Mouse (Mus musculus) midbrain, embryonic 16.5 days (tissue): ENCODE measurements around the gene Muc5ac. TPM values are rescaled to one million over a fixed set of nuclear protein-coding genes. Genes with fewer than 3 reads are reported as not detected.

Experiments used
- ATAC-seq: fragments of 200-750 bp; cut with Nextera tagmentation; 2 replicates; pipeline ENCODE4 v1.8.0; 2017; ENCODE audit warnings: moderate TSS enrichment
- H3K27ac ChIP-seq: fragments of 300-500 bp; sonication (generic); 2 replicates; pipeline ENCODE4 v1.5.1; 2014; ENCODE audit warnings: mild to moderate bottlenecking, low read length, mixed read lengths
- H3K27me3 ChIP-seq: fragments of 300-500 bp; sonication (generic); 2 replicates; pipeline ENCODE4 v1.6.1; 2014; ENCODE audit warnings: low read depth, low read length, mixed read lengths; ENCODE audit not compliant: control insufficient read depth, insufficient read depth
- H3K36me3 ChIP-seq: fragments of 300-500 bp; sonication (generic); 2 replicates; pipeline ENCODE4 v1.6.1; 2014; ENCODE audit warnings: mild to moderate bottlenecking, low read length, moderate library complexity, mixed read lengths; ENCODE audit not compliant: control insufficient read depth, insufficient read depth
- H3K4me1 ChIP-seq: fragments of 300-500 bp; sonication (generic); 2 replicates; pipeline ENCODE4 v1.6.1; 2014; ENCODE audit warnings: mild to moderate bottlenecking, low read length, mixed read lengths; ENCODE audit not compliant: control insufficient read depth, insufficient read depth
- H3K4me2 ChIP-seq: fragments of 300-500 bp; sonication (generic); 2 replicates; pipeline ENCODE4 v1.6.1; 2014; ENCODE audit warnings: mild to moderate bottlenecking, low read length, mixed read lengths
- H3K4me3 ChIP-seq: fragments of 300-500 bp; sonication (generic); 2 replicates; pipeline ENCODE4 v1.5.1; 2014; ENCODE audit warnings: low read depth, mild to moderate bottlenecking, low read length, moderate library complexity, mixed read lengths
- H3K9ac ChIP-seq: fragments of 300-500 bp; sonication (generic); 2 replicates; pipeline ENCODE4 v1.6.1; 2014; ENCODE audit warnings: low read depth, low read length, mixed read lengths
- H3K9me3 ChIP-seq: fragments of 300-500 bp; sonication (generic); replicated peaks from 2 replicates; pipeline ENCODE4 v1.6.1; 2014; ENCODE audit warnings: mild to moderate bottlenecking, low read length, mixed read lengths; ENCODE audit not compliant: control insufficient read depth, poor library complexity, severe bottlenecking
- WGBS: fragments of 180-500 bp; shearing (Covaris S2); extraction: QIAGEN DNeasy Blood & Tissue Kit; methylation state at CpG from one replicate; pipeline ENCODE4 v1.1.7; 2014; 5-methylcytosine and 5-hydroxymethylcytosine counted together
- polyA plus RNA-seq: library from polyadenylated mRNA; unstranded; fragments of >200 nt; fragmentation: Nextera tagmentation; extraction: Ambion mirVana; gene quantifications from 2 replicates; pipeline ENCODE4 v1.2.1, GENCODE M21; 2015

Muc5ac gene
- polyA plus RNA-seq, result not detected in 2 replicates

- H3K4me3 ChIP-seq, result no peak within 1 kb of the TSS
- ATAC-seq, result no peak
- 93% methylated on average over 6 of the region's 6 CpGs for WGBS
Observed at GRCm38 (mm10) chr7:141788677-141789452, at the start of gene Muc5ac. Gene Muc5ac, plus strand, starts transcription at chr7:141788972.

GRCm38 (mm10) chr7:141747451-141748100 lies 41.2 kb upstream of the Muc5ac start:
- no peak for ATAC-seq
- H3K36me3 ChIP-seq, result no peaks in the 10 kb centered on the region
- no peak overlapping the region for H3K4me3 ChIP-seq
- no peak overlapping the region for H3K27ac ChIP-seq
- H3K9me3 ChIP-seq, result no peaks in the 10 kb centered on the region
- H3K4me2 ChIP-seq, result no peak overlapping the region
- no peak overlapping the region for H3K9ac ChIP-seq
- 85% methylated on average over 7 of the region's 7 CpGs for WGBS
- H3K4me1 ChIP-seq, result no peaks in the 10 kb centered on the region
- no peaks in the 10 kb centered on the region for H3K27me3 ChIP-seq

More at GRCm38 (mm10) chr7:141788677-141789452, at the start of gene Muc5ac:
- Histone ChIP-seq H3K36me3 (no peaks in the 10 kb centered on the region), H3K4me2 (no peak within 1 kb of the TSS), H3K4me1 (no peaks in the 10 kb centered on the region), H3K27ac (no peak within 1 kb of the TSS), H3K9me3 (no peaks in the 10 kb centered on the region), H3K27me3 (no peaks in the 10 kb centered on the region), H3K9ac (no peak within 1 kb of the TSS)

GRCm38 (mm10) chr7:141752513-141752912 lies 36.3 kb upstream of the Muc5ac start:
- no peak overlapping the region for H3K4me2 ChIP-seq
- no peaks in the 10 kb centered on the region for H3K4me1 ChIP-seq
- H3K36me3 ChIP-seq, result no peaks in the 10 kb centered on the region
- no peak overlapping the region for H3K9ac ChIP-seq
- H3K9me3 ChIP-seq, result no peaks in the 10 kb centered on the region
- no peak overlapping the region for H3K27ac ChIP-seq
- no peaks in the 10 kb centered on the region for H3K27me3 ChIP-seq
- no peak overlapping the region for H3K4me3 ChIP-seq
- 84% methylated on average over 6 of the region's 6 CpGs for WGBS
- ATAC-seq, result no peak

GRCm38 (mm10) chr7:141755831-141756230 lies 32.9 kb upstream of the Muc5ac start:
- no peaks in the 10 kb centered on the region for H3K36me3 ChIP-seq
- H3K9me3 ChIP-seq, result no peaks in the 10 kb centered on the region
- 49% methylated on average over 4 of the region's 4 CpGs for WGBS
- H3K4me1 ChIP-seq, result no peaks in the 10 kb centered on the region
- H3K9ac ChIP-seq, result no peak overlapping the region
- no peak overlapping the region for H3K4me2 ChIP-seq
- no peak overlapping the region for H3K4me3 ChIP-seq
- no peaks in the 10 kb centered on the region for H3K27me3 ChIP-seq
- no peak overlapping the region for H3K27ac ChIP-seq
- ATAC-seq, result no peak

GRCm38 (mm10) chr7:141758291-141758690 lies 30.5 kb upstream of the Muc5ac start:
- Histone ChIP-seq H3K27me3 (no peaks in the 10 kb centered on the region), H3K9me3 (no peaks in the 10 kb centered on the region), H3K4me3 (no peak overlapping the region), H3K27ac (no peak overlapping the region), H3K9ac (no peak overlapping the region), H3K36me3 (no peaks in the 10 kb centered on the region), H3K4me1 (no peaks in the 10 kb centered on the region), H3K4me2 (no peak overlapping the region)
- WGBS, result 81% methylated on average over 4 of the region's 4 CpGs
- ATAC-seq, result no peak

GRCm38 (mm10) chr7:141770521-141770920 lies 18.3 kb upstream of the Muc5ac start:
- no peaks in the 10 kb centered on the region for H3K4me1 ChIP-seq
- no peak overlapping the region for H3K4me3 ChIP-seq
- H3K9me3 ChIP-seq, result no peaks in the 10 kb centered on the region
- 86% methylated on average over 3 of the region's 3 CpGs for WGBS
- no peak overlapping the region for H3K27ac ChIP-seq
- no peaks in the 10 kb centered on the region for H3K27me3 ChIP-seq
- H3K4me2 ChIP-seq, result no peak overlapping the region
- no peak for ATAC-seq
- H3K36me3 ChIP-seq, result no peaks in the 10 kb centered on the region
- no peak overlapping the region for H3K9ac ChIP-seq

GRCm38 (mm10) chr7:141770988-141771387 lies 17.8 kb upstream of the Muc5ac start:
- Histone ChIP-seq H3K9me3 (no peaks in the 10 kb centered on the region), H3K9ac (no peak overlapping the region), H3K36me3 (no peaks in the 10 kb centered on the region), H3K4me2 (no peak overlapping the region), H3K4me1 (no peaks in the 10 kb centered on the region), H3K27me3 (no peaks in the 10 kb centered on the region), H3K27ac (no peak overlapping the region), H3K4me3 (no peak overlapping the region)
- no peak for ATAC-seq
- 86% methylated on average over 8 of the region's 8 CpGs for WGBS

- Histone ChIP-seq H3K27ac (no peak overlapping the region), H3K4me2 (no peak overlapping the region), H3K9me3 (no peaks in the 10 kb centered on the region), H3K9ac (no peak overlapping the region), H3K36me3 (no peaks in the 10 kb centered on the region), H3K4me3 (no peak overlapping the region), H3K27me3 (no peaks in the 10 kb centered on the region), H3K4me1 (no peaks in the 10 kb centered on the region)
- no peak for ATAC-seq
- 67% methylated on average over 1 of the region's 1 CpGs for WGBS
Observed at GRCm38 (mm10) chr7:141772058-141772557, 16.7 kb upstream of the Muc5ac start.

GRCm38 (mm10) chr7:141774855-141775254 lies 13.9 kb upstream of the Muc5ac start:
- Histone ChIP-seq H3K9me3 (no peaks in the 10 kb centered on the region), H3K27me3 (no peaks in the 10 kb centered on the region), H3K4me1 (no peaks in the 10 kb centered on the region), H3K4me3 (no peak overlapping the region), H3K27ac (no peak overlapping the region), H3K4me2 (no peak overlapping the region), H3K9ac (no peak overlapping the region), H3K36me3 (no peaks in the 10 kb centered on the region)
- no peak for ATAC-seq
- 88% methylated on average over 2 of the region's 2 CpGs for WGBS
